Mouse (Mus musculus) limb, embryonic 10.5 days (tissue): ENCODE measurements at regions not wholly inside any gene's neighbourhood (a gene's known extent, or its start where the extent isn't known, plus 50 kb on each side); places are given as distances from the start of the nearest gene placed in this dataset.

Source experiments
- DNase-seq: peaks from one replicate; pipeline ENCODE4 v3.0.0-alpha.2; 2017; ENCODE audit warnings: low spot score
- H3K27ac ChIP-seq: fragments of 300-500 bp; sonication (generic); 2 replicates; pipeline ENCODE4 v1.5.1; 2016; ENCODE audit warnings: mild to moderate bottlenecking
- H3K27me3 ChIP-seq: fragments of 300-500 bp; sonication (generic); 2 replicates; pipeline ENCODE4 v1.6.1; 2016; ENCODE audit warnings: low read depth, mild to moderate bottlenecking; ENCODE audit not compliant: poor library complexity, severe bottlenecking
- H3K36me3 ChIP-seq: fragments of 300-500 bp; sonication (generic); 2 replicates; pipeline ENCODE4 v1.6.1; 2016; ENCODE audit warnings: mild to moderate bottlenecking, moderate library complexity
- H3K4me1 ChIP-seq: fragments of 300-500 bp; sonication (generic); 2 replicates; pipeline ENCODE4 v1.6.1; 2016
- H3K4me3 ChIP-seq: fragments of 300-500 bp; sonication (generic); 2 replicates; pipeline ENCODE4 v1.5.1; 2016; ENCODE audit warnings: mild to moderate bottlenecking, moderate library complexity
- H3K9me3 ChIP-seq: fragments of 300-500 bp; sonication (generic); replicated peaks from 2 replicates; pipeline ENCODE4 v1.6.1; 2016; ENCODE audit warnings: mild to moderate bottlenecking
- WGBS: fragments of 180-500 bp; shearing (Covaris S2); methylation state at CpG from one replicate; pipeline ENCODE4 v1.1.7; 2016; 5-methylcytosine and 5-hydroxymethylcytosine counted together

DNA sequence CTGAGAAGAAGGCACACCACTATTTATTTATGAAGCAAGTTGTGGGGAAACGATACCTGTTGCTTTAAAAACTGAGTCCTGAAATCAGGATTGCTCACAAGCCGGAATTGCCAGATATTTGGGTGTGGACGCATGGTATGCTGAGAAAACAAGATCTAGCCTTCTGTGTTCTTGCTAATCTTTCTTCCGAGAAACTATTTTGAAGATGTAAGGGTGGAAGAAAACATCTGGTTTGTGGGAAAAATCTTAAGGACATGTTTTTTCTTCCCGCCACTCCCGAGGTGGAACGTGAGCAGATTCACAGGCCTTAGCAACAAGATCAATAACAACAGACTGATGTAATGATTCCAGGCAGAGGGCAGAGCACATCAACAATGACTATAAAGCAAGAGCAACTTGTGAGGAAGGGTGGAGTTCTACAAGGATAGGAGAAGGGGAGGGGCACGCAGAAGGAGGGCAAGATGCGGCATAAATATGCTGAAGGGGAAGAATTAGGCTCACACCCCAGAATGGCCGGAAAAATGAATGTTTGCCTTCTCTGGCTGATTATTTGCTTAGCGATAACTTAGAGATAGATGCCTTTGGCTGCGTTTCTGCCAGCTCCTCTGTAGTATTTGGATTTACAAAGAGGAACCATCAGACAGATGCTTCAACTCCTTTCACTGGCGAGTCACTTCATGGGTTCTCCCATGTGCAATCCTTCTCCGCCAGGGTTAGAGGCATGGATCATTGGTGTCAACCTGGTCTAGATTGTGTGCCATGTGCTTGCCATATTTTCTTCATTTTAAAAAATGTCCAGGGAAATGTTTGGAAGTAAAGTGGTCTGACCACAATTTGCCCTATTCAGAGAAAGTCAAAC lies 139.0 kb upstream of the Tgfbr2 start:
- H3K27ac ChIP-seq, result no peak overlapping the region
- no peaks in the 10 kb centered on the region for H3K4me1 ChIP-seq
- DNase-seq, result no peak
- no peaks in the 10 kb centered on the region for H3K27me3 ChIP-seq
- no peak overlapping the region for H3K4me3 ChIP-seq
- no peaks in the 10 kb centered on the region for H3K36me3 ChIP-seq
- 88% methylated on average over 14 of the region's 14 CpGs for WGBS
- no peaks in the 10 kb centered on the region for H3K9me3 ChIP-seq

DNA sequence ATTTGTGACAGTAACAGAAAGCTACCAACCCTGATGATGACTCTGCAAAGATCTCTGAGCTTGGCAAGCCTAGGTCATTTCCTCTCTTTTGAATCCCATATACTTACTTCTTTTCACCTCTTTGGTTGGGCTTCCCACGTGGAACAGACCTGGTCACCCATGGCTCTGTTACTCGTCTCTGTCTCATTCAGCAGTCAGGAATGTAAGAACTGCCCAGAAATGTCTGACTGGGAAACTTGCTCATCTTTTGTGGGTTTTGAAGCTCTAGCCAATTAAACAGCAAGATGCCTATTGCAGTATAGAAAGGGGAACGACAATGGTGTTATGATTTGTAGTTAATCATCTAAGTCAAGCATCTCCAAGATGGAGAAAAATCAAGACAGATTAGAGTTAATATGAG lies 136.2 kb upstream of the Tgfbr2 start:
- H3K9me3 ChIP-seq, result no peaks in the 10 kb centered on the region
- no peaks in the 10 kb centered on the region for H3K36me3 ChIP-seq
- H3K27ac ChIP-seq, result no peak overlapping the region
- H3K4me3 ChIP-seq, result no peak overlapping the region
- H3K4me1 ChIP-seq, result no peaks in the 10 kb centered on the region
- DNase-seq, result no peak
- no peaks in the 10 kb centered on the region for H3K27me3 ChIP-seq
- WGBS, result 79% methylated on average over 3 of the region's 3 CpGs

DNA sequence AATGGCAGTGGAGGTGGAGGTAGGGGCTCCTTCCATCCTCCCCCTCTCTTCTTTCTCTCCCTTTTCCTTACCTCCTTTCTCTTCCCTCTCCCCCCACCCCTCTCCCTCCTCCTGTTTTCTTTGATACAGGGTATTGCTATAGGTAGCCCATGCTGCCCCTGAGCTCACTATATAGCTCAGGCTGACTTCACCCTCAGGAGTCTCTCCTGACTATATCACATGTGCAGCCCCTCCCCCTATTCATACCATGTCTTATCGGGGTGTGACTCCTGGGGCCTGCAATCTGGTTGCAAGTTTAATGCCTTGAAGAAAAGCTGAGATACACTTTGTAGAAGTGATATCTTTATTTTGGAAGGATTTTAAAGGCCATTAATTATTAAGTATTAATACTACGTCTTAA lies 126.4 kb upstream of the Tgfbr2 start:
- H3K4me3 ChIP-seq, result no peak overlapping the region
- no peaks in the 10 kb centered on the region for H3K27me3 ChIP-seq
- no peaks in the 10 kb centered on the region for H3K36me3 ChIP-seq
- H3K9me3 ChIP-seq, result no peaks in the 10 kb centered on the region
- no peaks in the 10 kb centered on the region for H3K4me1 ChIP-seq
- no peak for DNase-seq
- WGBS, result 93% methylated on average over 2 of the region's 2 CpGs
- H3K27ac ChIP-seq, result no peak overlapping the region

DNA sequence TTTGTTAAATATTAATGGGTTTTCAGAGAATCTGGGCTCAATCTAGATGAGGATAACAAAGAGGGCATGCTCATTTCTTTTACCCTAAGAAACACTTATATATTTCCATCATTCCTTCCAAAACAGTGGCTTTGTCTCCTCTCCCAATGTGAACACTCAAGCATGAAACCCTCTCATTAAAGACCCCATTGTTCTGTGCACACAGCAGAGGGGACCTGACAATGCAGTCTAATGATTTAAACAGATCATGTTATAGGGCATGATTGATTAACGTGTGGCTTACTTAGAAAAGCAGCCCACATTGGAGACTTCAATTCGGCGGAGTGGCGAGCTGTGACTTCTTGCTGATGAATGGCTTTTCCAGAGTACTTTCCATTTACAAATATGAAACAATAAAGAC lies 123.6 kb upstream of the Tgfbr2 start:
- no peak for DNase-seq
- Histone ChIP-seq H3K36me3 (no peaks in the 10 kb centered on the region), H3K27ac (no peak overlapping the region), H3K4me3 (no peak overlapping the region), H3K27me3 (no peaks in the 10 kb centered on the region), H3K9me3 (no peaks in the 10 kb centered on the region), H3K4me1 (no peaks in the 10 kb centered on the region)
- 91% methylated on average over 4 of the region's 4 CpGs for WGBS

DNA sequence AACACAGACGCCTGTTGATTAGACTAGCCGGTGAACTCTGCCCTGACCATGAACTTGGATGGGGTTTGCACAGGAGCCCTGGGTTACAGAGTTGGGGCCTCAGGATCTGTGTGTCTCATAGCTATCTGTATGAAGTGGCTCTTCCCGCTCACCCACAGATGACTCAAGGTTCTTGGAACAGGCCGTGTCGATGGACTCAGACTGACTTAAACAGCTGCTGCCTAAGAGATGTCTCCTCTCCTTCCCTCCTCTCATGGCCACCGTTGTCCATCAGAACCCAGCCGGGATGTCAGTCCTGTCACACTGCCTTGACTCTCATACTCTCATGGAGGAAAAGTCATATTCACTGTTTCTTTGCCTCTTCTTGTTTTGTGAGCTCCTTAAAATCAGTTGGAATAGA lies 121.2 kb upstream of the Tgfbr2 start:
- H3K27ac ChIP-seq, result no peak overlapping the region
- H3K9me3 ChIP-seq, result no peaks in the 10 kb centered on the region
- DNase-seq, result no peak
- H3K4me3 ChIP-seq, result no peak overlapping the region
- H3K36me3 ChIP-seq, result no peaks in the 10 kb centered on the region
- H3K27me3 ChIP-seq, result no peaks in the 10 kb centered on the region
- H3K4me1 ChIP-seq, result no peaks in the 10 kb centered on the region
- WGBS, result 96% methylated on average over 7 of the region's 7 CpGs

DNA sequence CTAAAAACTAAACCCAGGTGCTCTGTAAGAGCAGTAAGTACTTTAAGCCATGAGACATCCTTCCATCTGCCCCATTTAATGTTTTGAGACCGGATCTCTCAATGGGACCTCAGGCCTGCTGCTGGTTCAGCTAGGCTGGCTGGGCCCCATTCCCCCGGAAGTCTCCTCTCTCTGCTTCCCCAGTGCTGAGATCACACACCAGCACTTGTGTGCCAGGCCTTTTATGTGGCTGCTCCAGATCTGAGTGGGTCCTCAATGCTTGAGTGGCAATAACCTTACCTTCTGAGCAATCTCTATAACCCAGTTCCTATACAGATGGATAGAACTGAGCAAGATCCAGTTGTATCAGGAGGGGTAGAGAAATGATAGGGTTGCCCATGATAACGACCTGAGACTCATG lies 118.9 kb upstream of the Tgfbr2 start:
- Histone ChIP-seq H3K27ac (no peak overlapping the region), H3K36me3 (no peaks in the 10 kb centered on the region), H3K27me3 (no peaks in the 10 kb centered on the region), H3K4me3 (no peak overlapping the region), H3K4me1 (no peaks in the 10 kb centered on the region), H3K9me3 (no peaks in the 10 kb centered on the region)
- no peak for DNase-seq
- WGBS, result 86% methylated on average over 3 of the region's 3 CpGs

DNA sequence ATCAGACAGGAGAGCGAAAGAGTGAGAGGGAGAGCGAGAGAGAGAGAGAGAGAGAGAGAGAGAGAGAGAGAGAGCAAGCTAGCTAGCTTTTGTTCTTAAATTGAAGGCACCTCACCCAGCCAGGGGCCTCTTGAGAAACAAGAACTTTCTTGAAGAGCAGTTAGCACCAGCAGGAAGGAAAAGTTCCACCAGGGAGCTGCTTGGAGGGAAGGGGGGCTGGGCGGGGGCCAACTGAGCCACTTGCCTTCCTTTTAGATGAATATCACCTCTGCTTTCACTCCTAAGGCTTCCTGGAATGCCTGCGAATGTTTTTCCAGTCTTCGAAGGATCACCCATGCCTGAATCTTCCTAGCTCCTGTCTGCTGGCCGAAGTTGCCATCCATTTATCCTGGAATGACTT lies 118.0 kb upstream of the Tgfbr2 start:
- Histone ChIP-seq H3K9me3 (no peaks in the 10 kb centered on the region), H3K36me3 (no peaks in the 10 kb centered on the region), H3K27me3 (no peaks in the 10 kb centered on the region), H3K27ac (no peak overlapping the region), H3K4me3 (no peak overlapping the region), H3K4me1 (no peaks in the 10 kb centered on the region)
- WGBS, result 83% methylated on average over 6 of the region's 6 CpGs
- no peak for DNase-seq

DNA sequence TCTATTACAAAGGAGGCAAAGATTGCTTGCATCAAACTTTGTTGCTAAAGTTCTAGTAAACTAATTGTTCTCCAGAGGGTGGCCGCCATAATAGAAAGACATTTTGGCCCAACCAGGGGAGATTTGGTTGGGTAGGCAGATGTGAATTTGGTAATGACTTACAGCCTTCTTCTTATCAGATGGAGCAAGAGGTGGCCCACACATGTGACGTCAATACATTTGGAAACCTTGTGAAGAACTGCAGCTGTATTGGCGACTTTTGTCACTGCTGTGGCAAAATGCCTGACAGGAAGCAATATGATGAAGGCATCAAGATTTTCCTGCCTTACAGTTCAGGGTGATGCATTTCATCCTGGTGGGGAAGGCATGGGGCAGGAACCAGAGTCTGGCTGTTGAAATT lies 116.5 kb upstream of the Tgfbr2 start:
- DNase-seq, result no peak
- WGBS, result 92% methylated on average over 3 of the region's 3 CpGs
- Histone ChIP-seq H3K9me3 (no peaks in the 10 kb centered on the region), H3K27me3 (no peaks in the 10 kb centered on the region), H3K27ac (no peak overlapping the region), H3K4me1 (no peaks in the 10 kb centered on the region), H3K4me3 (no peak overlapping the region), H3K36me3 (no peaks in the 10 kb centered on the region)

DNA sequence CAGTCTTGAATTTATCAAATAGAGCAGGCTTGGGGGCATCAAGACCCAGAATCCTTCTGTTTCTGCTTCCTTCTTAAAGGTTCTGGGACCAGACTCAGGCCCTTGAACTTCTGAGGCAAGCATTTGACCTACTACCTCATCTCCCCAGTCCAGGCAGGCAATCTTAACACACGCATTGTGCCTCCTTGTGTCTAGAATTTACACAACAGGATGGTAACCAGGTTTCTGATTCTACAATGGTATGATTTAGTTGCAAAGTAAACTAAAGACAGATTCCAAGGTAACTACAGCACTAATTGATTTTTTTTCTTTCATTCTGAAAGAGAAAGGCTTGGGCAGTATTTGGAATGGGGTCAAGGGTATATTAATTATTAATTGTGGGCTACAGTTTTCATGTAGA lies 115.7 kb upstream of the Tgfbr2 start:
- no peak overlapping the region for H3K4me3 ChIP-seq
- H3K36me3 ChIP-seq, result no peaks in the 10 kb centered on the region
- no peaks in the 10 kb centered on the region for H3K27me3 ChIP-seq
- no peak for DNase-seq
- no peak overlapping the region for H3K27ac ChIP-seq
- no peaks in the 10 kb centered on the region for H3K4me1 ChIP-seq
- WGBS, result 85% methylated on average over 1 of the region's 1 CpGs
- H3K9me3 ChIP-seq, result no peaks in the 10 kb centered on the region

DNA sequence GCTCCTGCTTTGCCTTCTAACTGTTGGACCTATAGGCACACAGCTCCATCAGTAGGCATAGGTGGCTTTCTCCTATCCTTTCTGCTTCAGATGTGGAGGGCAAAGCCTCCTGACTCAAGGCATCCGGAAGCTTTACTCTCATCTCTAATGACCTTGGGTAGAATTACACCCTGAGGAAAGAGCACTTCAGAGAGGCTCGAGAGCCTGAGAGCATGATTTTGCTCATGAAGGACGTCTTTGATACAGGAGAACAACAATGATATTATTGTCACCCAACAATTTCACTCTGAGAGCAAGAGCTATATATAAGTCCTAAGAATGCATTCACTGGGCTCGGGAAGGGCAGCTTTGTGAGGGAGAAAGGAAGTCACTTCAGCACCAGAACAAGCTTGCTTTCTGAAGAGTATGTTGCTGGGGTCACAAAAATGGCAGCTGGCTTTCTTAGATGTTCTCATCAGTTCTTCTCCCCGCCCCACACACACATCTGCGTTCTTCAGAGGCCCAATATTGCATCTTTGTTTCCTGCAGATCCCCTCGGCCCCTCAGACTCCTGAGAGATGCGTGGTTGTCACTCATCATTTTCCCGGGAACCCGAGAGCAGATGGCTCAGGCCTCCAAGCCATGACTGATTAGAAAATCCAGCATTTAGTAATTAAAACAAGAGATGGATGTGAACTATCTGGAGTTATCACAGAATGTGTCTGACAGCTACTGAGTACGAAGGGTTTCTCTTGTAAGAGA lies 110.7 kb upstream of the Tgfbr2 start:
- Histone ChIP-seq H3K4me1 (no peaks in the 10 kb centered on the region), H3K9me3 (no peaks in the 10 kb centered on the region), H3K27me3 (no peaks in the 10 kb centered on the region), H3K4me3 (no peak overlapping the region), H3K36me3 (no peaks in the 10 kb centered on the region), H3K27ac (no peak overlapping the region)
- DNase-seq, result no peak
- WGBS, result 73% methylated on average over 11 of the region's 11 CpGs

DNA sequence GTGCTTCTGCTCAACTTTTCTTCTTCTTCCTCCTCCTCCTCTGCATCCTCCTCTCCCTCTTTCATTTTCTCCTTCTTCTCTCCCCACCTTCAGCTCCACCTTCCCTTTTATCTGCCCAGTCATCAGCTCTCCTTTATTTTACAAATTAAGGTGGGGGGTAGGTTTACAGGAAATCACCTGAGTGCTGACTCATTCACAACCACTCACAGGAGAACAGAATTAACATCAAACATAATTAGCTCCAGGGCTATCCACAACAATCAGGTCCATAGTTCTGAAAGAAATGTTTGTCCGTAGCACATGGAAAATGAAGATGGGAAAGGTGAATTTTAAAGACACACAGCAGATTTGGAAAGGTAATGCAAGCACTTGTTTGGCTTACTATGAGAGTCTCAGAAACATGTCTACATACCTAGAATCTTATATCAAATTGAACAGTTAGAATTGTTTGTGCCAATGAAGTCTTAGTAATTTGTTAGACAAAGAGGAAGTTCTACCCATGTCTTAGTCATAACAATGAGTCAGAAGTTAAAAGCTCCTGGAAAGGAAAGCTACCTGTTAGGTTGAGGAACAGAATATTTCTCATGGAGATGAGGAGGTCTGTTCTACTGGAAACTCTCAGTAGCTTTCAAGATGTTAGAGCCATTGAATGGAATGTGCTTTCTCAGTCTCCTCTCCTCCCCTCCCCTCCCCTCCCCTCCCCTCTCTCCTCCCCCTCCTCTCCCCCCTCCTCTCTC lies 108.8 kb upstream of the Tgfbr2 start:
- no peak overlapping the region for H3K4me3 ChIP-seq
- H3K4me1 ChIP-seq, result no peaks in the 10 kb centered on the region
- H3K9me3 ChIP-seq, result no peaks in the 10 kb centered on the region
- H3K27me3 ChIP-seq, result no peaks in the 10 kb centered on the region
- DNase-seq, result no peak
- no peaks in the 10 kb centered on the region for H3K36me3 ChIP-seq
- H3K27ac ChIP-seq, result no peak overlapping the region
- 85% methylated on average over 1 of the region's 1 CpGs for WGBS

DNA sequence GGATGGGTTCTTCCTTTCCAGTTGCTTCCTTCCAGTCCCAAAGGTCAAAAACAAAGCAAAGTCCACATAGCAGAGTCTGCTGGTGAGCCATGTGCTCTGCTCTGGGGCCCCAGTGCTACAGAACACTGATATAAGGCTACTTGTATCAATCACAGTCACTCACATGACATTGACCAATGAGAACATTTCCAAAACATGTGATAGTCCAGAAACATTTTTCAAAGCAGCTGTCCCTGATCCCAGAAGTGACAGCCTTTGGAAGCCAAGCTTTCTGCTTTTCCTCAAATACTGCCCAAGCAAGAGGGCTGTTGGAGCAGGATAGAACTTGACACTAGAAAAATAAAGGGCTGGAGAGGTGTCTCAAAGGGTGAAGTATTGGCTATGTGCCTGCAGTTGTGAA lies 106.5 kb upstream of the Tgfbr2 start:
- Histone ChIP-seq H3K9me3 (no peaks in the 10 kb centered on the region), H3K36me3 (no peaks in the 10 kb centered on the region), H3K27ac (no peak overlapping the region), H3K4me3 (no peak overlapping the region), H3K27me3 (no peaks in the 10 kb centered on the region), H3K4me1 (no peaks in the 10 kb centered on the region)
- DNase-seq, result no peak

DNA sequence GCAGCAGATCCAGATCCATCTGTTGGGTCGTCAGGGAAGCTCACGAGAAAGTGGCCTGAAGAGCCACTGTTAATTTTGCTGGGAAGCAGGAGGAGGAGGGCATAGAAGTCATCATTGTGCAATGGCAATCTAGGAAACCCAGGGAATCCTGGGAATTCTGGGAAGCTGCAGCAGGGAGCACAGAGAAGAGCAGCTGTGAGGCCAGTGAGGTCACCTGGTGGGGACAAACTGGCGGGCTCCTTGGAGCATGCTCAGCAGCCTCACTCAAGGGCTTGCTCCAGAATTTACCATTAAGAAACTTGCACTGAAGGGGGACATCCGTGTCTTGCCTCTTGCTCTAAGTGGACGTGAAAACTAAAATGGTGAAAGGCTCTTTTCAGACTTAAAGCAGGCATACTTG lies 105.0 kb upstream of the Tgfbr2 start:
- Histone ChIP-seq H3K9me3 (no peaks in the 10 kb centered on the region), H3K36me3 (no peaks in the 10 kb centered on the region), H3K27ac (no peak overlapping the region), H3K4me1 (no peaks in the 10 kb centered on the region), H3K27me3 (no peaks in the 10 kb centered on the region), H3K4me3 (no peak overlapping the region)
- WGBS, result 91% methylated on average over 5 of the region's 5 CpGs
- DNase-seq, result no peak
